ENCODE assay signal across 9 mouse cellular contexts in the genomic region with DNA sequence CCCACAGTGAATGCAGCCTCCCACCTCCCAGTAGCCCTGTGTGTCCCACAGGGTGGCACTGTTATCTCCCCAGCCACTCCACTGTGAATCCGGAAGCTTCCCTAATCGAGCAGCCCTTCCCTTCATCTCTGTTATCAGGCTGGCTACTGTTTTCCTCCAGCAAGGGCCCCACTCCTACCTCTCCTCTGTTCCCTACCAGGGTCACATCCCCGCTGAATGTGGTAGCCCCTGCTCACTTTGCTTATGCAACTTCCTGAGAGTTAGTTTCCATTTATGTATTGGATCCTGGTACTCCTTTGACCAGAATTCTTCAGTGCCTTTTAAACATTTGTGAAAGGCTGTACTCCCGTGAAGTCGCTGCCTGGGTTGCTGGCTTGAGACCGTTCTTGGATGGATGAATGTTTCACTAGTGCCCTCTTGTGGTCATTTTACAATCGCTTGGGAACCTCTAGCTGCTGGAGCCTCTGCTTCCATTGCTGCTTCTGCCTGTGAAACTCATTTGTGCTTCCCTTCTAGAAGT. TPM values are rescaled to one million over a fixed set of nuclear protein-coding genes. Genes with fewer than 3 reads are reported as not detected.
DNase-seq lines count a peak whose midpoint lies in the region; ATAC-seq lines count a peak whose summit lies in the region.
"Had no signal": no experiment of that assay in that cellular context is flagged by ENCODE, and none has a peak within 500 bp of the region (broad histone marks: within the 10 kb centered on the region; RNA-seq: fewer than 3 reads in every experiment).

No protein-coding gene starts in this region.

- no peaks in the 10 kb centered on the region for H3K9me3 ChIP-seq in heart, embryonic 12.5 days (replicated peaks)
- no peaks in the 10 kb centered on the region for H3K9me3 ChIP-seq in kidney, embryonic 16.5 days (ENCODE audit: low read length)
- H3K9me3 ChIP-seq in limb, embryonic 15.5 days, result no peaks in the 10 kb centered on the region
- no peaks in the 10 kb centered on the region for H3K9me3 ChIP-seq in stomach, embryonic 15.5 days

- H3K4me2 ChIP-seq in heart, embryonic 12.5 days, result peak overlapping the region; percentile 68
- H3K4me2 ChIP-seq in kidney, embryonic 16.5 days (replicated peaks; ENCODE audit: low read depth, low read length), result peak overlapping the region; percentile 35
- 0 out of 2 replicates have a peak overlapping the region, but pooled peaks have one; percentile 5 for H3K4me2 ChIP-seq in limb, embryonic 15.5 days
- H3K4me2 ChIP-seq in stomach, embryonic 15.5 days, result peak overlapping the region; percentile 27; the same call in 1 of the 2 replicates

- H3K36me3 ChIP-seq in heart, embryonic 12.5 days, result 0 out of 2 replicates have a peak, but pooled peaks cover 4% of the 10 kb centered on the region
- H3K36me3 ChIP-seq in kidney, embryonic 16.5 days (ENCODE audit: insufficient read depth, low read length), result no peaks in the 10 kb centered on the region
- no peaks in the 10 kb centered on the region for H3K36me3 ChIP-seq in limb, embryonic 15.5 days
- H3K36me3 ChIP-seq in stomach, embryonic 15.5 days, result no peaks in the 10 kb centered on the region

- DNase-seq in CD8-positive naive resting alpha-beta T cell, adult 2 months (ENCODE audit: low read depth in 2 of 2, low spot score in 2 of 2), result peak; percentile 15 to 50
- DNase-seq in brain, adult 2 months (ENCODE audit: low read depth, low spot score), result peak; percentile 94

- peak; percentile 76 for ATAC-seq in erythroblast, adult 5-6 weeks (replicated peaks; ENCODE audit: low FRiP score, poor library complexity, severe bottlenecking)
- peak; percentile 76; the same call in 1 of the 2 replicates for ATAC-seq in heart, embryonic 12.5 days (ENCODE audit: insufficient number of reproducible peaks, low FRiP score)
- ATAC-seq in kidney, embryonic 16.5 days (ENCODE audit: low FRiP score, low TSS enrichment), result peak; percentile 89
- 0 out of 2 replicates have a peak, but pooled peaks have one; percentile 65 for ATAC-seq in limb, embryonic 15.5 days (ENCODE audit: insufficient number of reproducible peaks, low FRiP score, low TSS enrichment, low read depth)
- ATAC-seq in monocyte, adult 5-6 weeks (replicated peaks; ENCODE audit: insufficient number of reproducible peaks, low FRiP score, low TSS enrichment, poor library complexity, severe bottlenecking), result 0 out of 2 replicates have a peak, but pooled peaks have one; percentile 47
- ATAC-seq in stomach, embryonic 15.5 days (ENCODE audit: insufficient read depth, low FRiP score, low read depth), result peak; percentile 58; the same call in 1 of the 2 replicates

- H3K4me1 ChIP-seq in heart, embryonic 12.5 days (replicated peaks), result peaks cover 21% of the 10 kb centered on the region
- 0 out of 2 replicates have a peak, but pooled peaks cover 3% of the 10 kb centered on the region for H3K4me1 ChIP-seq in kidney, embryonic 16.5 days (ENCODE audit: insufficient read depth, low read length)
- H3K4me1 ChIP-seq in limb, embryonic 15.5 days, result peaks cover 6% of the 10 kb centered on the region; the same call in 1 of the 2 replicates
- no peaks in the 10 kb centered on the region for H3K4me1 ChIP-seq in stomach, embryonic 15.5 days

- peak overlapping the region; percentile 61 for H3K27ac ChIP-seq in heart, embryonic 12.5 days (ENCODE audit: poor library complexity, severe bottlenecking)
- H3K27ac ChIP-seq in kidney, embryonic 16.5 days (ENCODE audit: low read length), result no peak overlapping the region
- H3K27ac ChIP-seq in limb, embryonic 15.5 days, result no peak overlapping the region
- H3K27ac ChIP-seq in stomach, embryonic 15.5 days, result no peak overlapping the region
- H3K27ac ChIP-seq: macrophage had no signal

- H3K27me3 ChIP-seq in heart, embryonic 12.5 days (replicated peaks), result no peaks in the 10 kb centered on the region
- H3K27me3 ChIP-seq in kidney, embryonic 16.5 days (ENCODE audit: insufficient read depth, low read length), result no peaks in the 10 kb centered on the region
- no peaks in the 10 kb centered on the region for H3K27me3 ChIP-seq in limb, embryonic 15.5 days
- H3K27me3 ChIP-seq in stomach, embryonic 15.5 days (replicated peaks), result no peaks in the 10 kb centered on the region

- 1% methylated on average over 7 of the region's 7 CpGs for whole genome bisulfite sequencing in heart, embryonic 12.5 days
- 3% methylated on average over 7 of the region's 7 CpGs for WGBS in kidney, embryonic 16.5 days
- WGBS in limb, embryonic 15.5 days, result 3% methylated on average over 7 of the region's 7 CpGs
- 3% methylated on average over 7 of the region's 7 CpGs for WGBS in stomach, embryonic 15.5 days

- H3K9ac ChIP-seq in heart, embryonic 12.5 days, result peak overlapping the region; percentile 48; the same call in 1 of the 2 replicates
- H3K9ac ChIP-seq in kidney, embryonic 16.5 days (replicated peaks; ENCODE audit: low read length), result 0 out of 2 replicates have a peak overlapping the region, but pooled peaks have one; percentile 20
- no peak overlapping the region for H3K9ac ChIP-seq in limb, embryonic 15.5 days
- H3K9ac ChIP-seq in stomach, embryonic 15.5 days, result no peak overlapping the region

- H3K4me3 ChIP-seq in heart, embryonic 12.5 days, result peak overlapping the region; percentile 38
- no peak overlapping the region for H3K4me3 ChIP-seq in kidney, embryonic 16.5 days (ENCODE audit: low read length)
- no peak overlapping the region for H3K4me3 ChIP-seq in limb, embryonic 15.5 days
- H3K4me3 ChIP-seq in stomach, embryonic 15.5 days (replicated peaks), result no peak overlapping the region

RNA-seq across cellular contexts. Expression of a gene that starts 42.5 kb away (rescaled TPM):
- 1.3 and 1.9 TPM in 2 replicates for total RNA-seq in erythroblast, adult 5-6 weeks (2015; ENCODE audit: low replicate concordance)
- 2.2 and 4.5 TPM in 2 replicates for total RNA-seq in erythroblast, adult 5-6 weeks (2017; ENCODE audit: low replicate concordance)
- polyA plus RNA-seq in heart, embryonic 12.5 days (2016; fragmentation: Nextera tagmentation; extraction: Ambion mirVana), result 1.6 TPM in 2 replicates
- 0.67 and 0.80 TPM in 2 replicates for polyA plus RNA-seq in kidney, embryonic 16.5 days (2015; fragmentation: Nextera tagmentation; extraction: Ambion mirVana)
- 0.94 and 1.6 TPM in 2 replicates for polyA plus RNA-seq in limb, embryonic 15.5 days (2015; fragmentation: Nextera tagmentation; extraction: Ambion mirVana)
- 42.7 to 93.4 TPM (median 62.6 TPM) in 3 replicates for total RNA-seq in monocyte, adult 5-6 weeks (2017)
- polyA plus RNA-seq in stomach, embryonic 15.5 days (2015; fragmentation: Nextera tagmentation; extraction: Ambion mirVana), result 1.3 and 1.4 TPM in 2 replicates

RNA-seq across cellular contexts. Expression of a gene that starts 53.5 kb away (rescaled TPM):
- total RNA-seq in erythroblast, adult 5-6 weeks (2015; ENCODE audit: low replicate concordance), result 0.38 and 2.1 TPM in 2 replicates
- 0.28 and 0.34 TPM in 2 replicates for total RNA-seq in erythroblast, adult 5-6 weeks (2017; ENCODE audit: low replicate concordance)
- polyA plus RNA-seq in heart, embryonic 12.5 days (2016; fragmentation: Nextera tagmentation; extraction: Ambion mirVana), result 5.1 and 5.6 TPM in 2 replicates
- 2.1 and 2.3 TPM in 2 replicates for polyA plus RNA-seq in kidney, embryonic 16.5 days (2015; fragmentation: Nextera tagmentation; extraction: Ambion mirVana)
- polyA plus RNA-seq in limb, embryonic 15.5 days (2015; fragmentation: Nextera tagmentation; extraction: Ambion mirVana), result 1.9 and 2.0 TPM in 2 replicates
- 0.53 to 3.6 TPM (median 0.86 TPM) in 3 replicates for total RNA-seq in monocyte, adult 5-6 weeks (2017)
- polyA plus RNA-seq in stomach, embryonic 15.5 days (2015; fragmentation: Nextera tagmentation; extraction: Ambion mirVana), result 1.5 and 2.0 TPM in 2 replicates

Comparison
In these comparisons a context has a peak if more than half of its experiments do, and no peak if none do; other contexts are left out.
1. H3K4me2 ChIP-seq: peak in every context shown above with its lines; median percentile 68 in heart, embryonic 12.5 days; 35 in kidney, embryonic 16.5 days; 27 in stomach, embryonic 15.5 days; 5 in limb, embryonic 15.5 days.
2. H3K9ac ChIP-seq: peak in heart, embryonic 12.5 days (single experiment) and kidney, embryonic 16.5 days (single experiment); none in limb, embryonic 15.5 days (single experiment) and stomach, embryonic 15.5 days (single experiment).
3. Peak in every context shown above with its lines, with median percentiles within 50 percentile points of each other: ATAC-seq.